Mouse (Mus musculus): ENCODE results near the gene 1700012B07Rik. TPM values are rescaled to one million over a fixed set of nuclear protein-coding genes. Genes with fewer than 3 reads are reported as not detected.

The 1700012B07Rik gene
- not detected in 2 replicates for polyA plus RNA-seq (2015; fragmentation: Nextera tagmentation; extraction: Ambion mirVana)

- no peak within 1 kb of the TSS for H3K4me3 ChIP-seq
- WGBS, result 88% methylated on average over 4 of the region's 4 CpGs
- no peaks in the 10 kb centered on the region for H3K27me3 ChIP-seq
- no peak within 1 kb of the TSS for H3K27ac ChIP-seq
- H3K4me2 ChIP-seq, result no peak within 1 kb of the TSS
- no peaks in the 10 kb centered on the region for H3K36me3 ChIP-seq
- H3K4me1 ChIP-seq, result no peaks in the 10 kb centered on the region
- ATAC-seq (ENCODE audit: insufficient number of reproducible peaks, low FRiP score, low TSS enrichment, low read depth), result no peak
- no peaks in the 10 kb centered on the region for H3K9me3 ChIP-seq
- H3K9ac ChIP-seq, result no peak within 1 kb of the TSS
These were observed at the start of gene 1700012B07Rik for GRCm38 (mm10) chr11:109827946-109828345. Gene 1700012B07Rik, minus strand, starts transcription at chr11:109828046.

- H3K27me3 ChIP-seq, result no peaks in the 10 kb centered on the region
- no peak overlapping the region for H3K9ac ChIP-seq
- no peaks in the 10 kb centered on the region for H3K9me3 ChIP-seq
- H3K4me1 ChIP-seq, result 0 out of 2 replicates have a peak, but pooled peaks cover 2% of the 10 kb centered on the region
- no peak overlapping the region for H3K4me2 ChIP-seq
- no peak overlapping the region for H3K4me3 ChIP-seq
- 70% methylated on average over 9 of the region's 9 CpGs for WGBS
- H3K27ac ChIP-seq, result no peak overlapping the region
- no peaks in the 10 kb centered on the region for H3K36me3 ChIP-seq
- 0 out of 2 replicates have a peak, but pooled peaks have one; percentile 30 for ATAC-seq (ENCODE audit: insufficient number of reproducible peaks, low FRiP score, low TSS enrichment, low read depth)
These were observed 48.9 kb upstream of the 1700012B07Rik start for GRCm38 (mm10) chr11:109876767-109877166.

GRCm38 (mm10) chr11:109875834-109876233 lies 48.0 kb upstream of the 1700012B07Rik start:
- no peak overlapping the region for H3K4me3 ChIP-seq
- no peaks in the 10 kb centered on the region for H3K27me3 ChIP-seq
- H3K4me2 ChIP-seq, result no peak overlapping the region
- H3K4me1 ChIP-seq, result 0 out of 2 replicates have a peak, but pooled peaks cover 2% of the 10 kb centered on the region
- H3K9me3 ChIP-seq, result no peaks in the 10 kb centered on the region
- WGBS, result 55% methylated on average over 3 of the region's 3 CpGs
- no peak overlapping the region for H3K9ac ChIP-seq
- no peaks in the 10 kb centered on the region for H3K36me3 ChIP-seq
- no peak overlapping the region for H3K27ac ChIP-seq
- no peak for ATAC-seq (ENCODE audit: insufficient number of reproducible peaks, low FRiP score, low TSS enrichment, low read depth)

GRCm38 (mm10) chr11:109875525-109875802 lies 47.6 kb upstream of the 1700012B07Rik start:
- Histone ChIP-seq H3K9ac (no peak overlapping the region), H3K36me3 (no peaks in the 10 kb centered on the region), H3K4me3 (no peak overlapping the region), H3K4me1 (0 out of 2 replicates have a peak, but pooled peaks cover 2% of the 10 kb centered on the region), H3K27ac (no peak overlapping the region), H3K4me2 (no peak overlapping the region), H3K9me3 (no peaks in the 10 kb centered on the region), H3K27me3 (no peaks in the 10 kb centered on the region)
- no peak for ATAC-seq (ENCODE audit: insufficient number of reproducible peaks, low FRiP score, low TSS enrichment, low read depth)
- WGBS, result 85% methylated on average over 1 of the region's 1 CpGs

GRCm38 (mm10) chr11:109874651-109875524 lies 47.0 kb upstream of the 1700012B07Rik start:
- Histone ChIP-seq H3K4me2 (no peak overlapping the region), H3K9me3 (no peaks in the 10 kb centered on the region), H3K27ac (peak overlapping the region; percentile 6; the same call in 1 of the 2 replicates), H3K36me3 (no peaks in the 10 kb centered on the region), H3K27me3 (no peaks in the 10 kb centered on the region), H3K4me3 (no peak overlapping the region), H3K4me1 (0 out of 2 replicates have a peak, but pooled peaks cover 2% of the 10 kb centered on the region), H3K9ac (no peak overlapping the region)
- WGBS, result 86% methylated on average over 11 of the region's 11 CpGs
- ATAC-seq (ENCODE audit: insufficient number of reproducible peaks, low FRiP score, low TSS enrichment, low read depth), result no peak

- 0 out of 2 replicates have a peak, but pooled peaks cover 2% of the 10 kb centered on the region for H3K4me1 ChIP-seq
- no peaks in the 10 kb centered on the region for H3K36me3 ChIP-seq
- H3K9me3 ChIP-seq, result no peaks in the 10 kb centered on the region
- WGBS, result 73% methylated on average over 22 of the region's 22 CpGs
- no peaks in the 10 kb centered on the region for H3K27me3 ChIP-seq
- H3K4me2 ChIP-seq, result 0 out of 2 replicates have a peak overlapping the region, but pooled peaks have one; percentile 7
- no peak; the same call in 1 of the 2 replicates for ATAC-seq (ENCODE audit: insufficient number of reproducible peaks, low FRiP score, low TSS enrichment, low read depth)
- H3K27ac ChIP-seq, result peak overlapping the region; percentile 6
- H3K9ac ChIP-seq, result no peak overlapping the region
- H3K4me3 ChIP-seq, result no peak overlapping the region
These were observed 46.2 kb upstream of the 1700012B07Rik start for GRCm38 (mm10) chr11:109873852-109874610.

- Histone ChIP-seq H3K4me2 (0 out of 2 replicates have a peak overlapping the region, but pooled peaks have one; percentile 7), H3K4me1 (0 out of 2 replicates have a peak, but pooled peaks cover 2% of the 10 kb centered on the region), H3K9ac (no peak overlapping the region), H3K36me3 (no peaks in the 10 kb centered on the region), H3K4me3 (no peak overlapping the region), H3K27ac (peak overlapping the region; percentile 6; the same call in 1 of the 2 replicates), H3K27me3 (no peaks in the 10 kb centered on the region), H3K9me3 (no peaks in the 10 kb centered on the region)
- no peak for ATAC-seq (ENCODE audit: insufficient number of reproducible peaks, low FRiP score, low TSS enrichment, low read depth)
- WGBS, result 45% methylated on average over 9 of the region's 9 CpGs
These were observed 45.4 kb upstream of the 1700012B07Rik start for GRCm38 (mm10) chr11:109873161-109873775.

- no peaks in the 10 kb centered on the region for H3K27me3 ChIP-seq
- H3K4me3 ChIP-seq, result no peak overlapping the region
- H3K9ac ChIP-seq, result no peak overlapping the region
- no peak overlapping the region for H3K4me2 ChIP-seq
- H3K27ac ChIP-seq, result no peak overlapping the region
- WGBS, result 68% methylated on average over 3 of the region's 3 CpGs
- no peaks in the 10 kb centered on the region for H3K36me3 ChIP-seq
- H3K4me1 ChIP-seq, result 0 out of 2 replicates have a peak, but pooled peaks cover 2% of the 10 kb centered on the region
- ATAC-seq (ENCODE audit: insufficient number of reproducible peaks, low FRiP score, low TSS enrichment, low read depth), result no peak
- H3K9me3 ChIP-seq, result no peaks in the 10 kb centered on the region
These were observed 44.8 kb upstream of the 1700012B07Rik start for GRCm38 (mm10) chr11:109872674-109873073.

GRCm38 (mm10) chr11:109872056-109872455 lies 44.2 kb upstream of the 1700012B07Rik start:
- no peak for ATAC-seq (ENCODE audit: insufficient number of reproducible peaks, low FRiP score, low TSS enrichment, low read depth)
- Histone ChIP-seq H3K4me1 (0 out of 2 replicates have a peak, but pooled peaks cover 2% of the 10 kb centered on the region), H3K27ac (no peak overlapping the region), H3K36me3 (no peaks in the 10 kb centered on the region), H3K27me3 (no peaks in the 10 kb centered on the region), H3K9ac (no peak overlapping the region), H3K9me3 (no peaks in the 10 kb centered on the region), H3K4me2 (no peak overlapping the region), H3K4me3 (no peak overlapping the region)
- WGBS, result 84% methylated on average over 10 of the region's 10 CpGs

GRCm38 (mm10) chr11:109867861-109868260 lies 40.0 kb upstream of the 1700012B07Rik start:
- 81% methylated on average over 5 of the region's 5 CpGs for WGBS

GRCm38 (mm10) chr11:109866537-109867160 lies 38.8 kb upstream of the 1700012B07Rik start:
- H3K9ac ChIP-seq, result no peak overlapping the region
- no peaks in the 10 kb centered on the region for H3K9me3 ChIP-seq
- no peak overlapping the region for H3K4me3 ChIP-seq
- H3K36me3 ChIP-seq, result no peaks in the 10 kb centered on the region
- H3K4me2 ChIP-seq, result no peak overlapping the region
- WGBS, result 76% methylated on average over 11 of the region's 11 CpGs
- ATAC-seq (ENCODE audit: insufficient number of reproducible peaks, low FRiP score, low TSS enrichment, low read depth), result no peak
- no peak overlapping the region for H3K27ac ChIP-seq
- no peaks in the 10 kb centered on the region for H3K27me3 ChIP-seq
- no peaks in the 10 kb centered on the region for H3K4me1 ChIP-seq

More at GRCm38 (mm10) chr11:109867861-109868260, 40.0 kb upstream of the 1700012B07Rik start:
- H3K4me1 ChIP-seq, result no peaks in the 10 kb centered on the region
- H3K36me3 ChIP-seq, result no peaks in the 10 kb centered on the region
- no peak overlapping the region for H3K27ac ChIP-seq
- H3K4me3 ChIP-seq, result no peak overlapping the region
- no peak overlapping the region for H3K9ac ChIP-seq
- H3K9me3 ChIP-seq, result no peaks in the 10 kb centered on the region
- no peak for ATAC-seq (ENCODE audit: insufficient number of reproducible peaks, low FRiP score, low TSS enrichment, low read depth)
- H3K4me2 ChIP-seq, result no peak overlapping the region
- H3K27me3 ChIP-seq, result no peaks in the 10 kb centered on the region
